Mouse (Mus musculus) myocyte (in vitro differentiated cells): ENCODE data around the gene Tesmin.

Experiments
- E2F4 ChIP-seq: IDR thresholded peaks from one replicate; pipeline ENCODE4 v1.6.1; 2011; ENCODE audit warnings: mild to moderate bottlenecking, control low read depth, moderate library complexity; ENCODE audit not compliant: insufficient read depth
- MAX ChIP-seq: IDR thresholded peaks from one replicate; pipeline ENCODE4 v1.6.1; 2011; ENCODE audit warnings: low read depth, mild to moderate bottlenecking, control low read depth
- MYOG ChIP-seq, 3 experiments: IDR thresholded peaks; one replicate each; pipeline ENCODE4 v1.6.1; 2011; ENCODE audit warnings: control low read depth in 2 of 3, low read depth in 2 of 3, mild to moderate bottlenecking in 2 of 3; ENCODE audit not compliant: insufficient read length in 2 of 3, control insufficient read depth in 1 of 3, insufficient read depth in 1 of 3
- POLR2A ChIP-seq: IDR thresholded peaks from one replicate; pipeline ENCODE4 v1.6.1; 2011; ENCODE audit warnings: low read depth, mild to moderate bottlenecking, control low read depth, moderate library complexity; ENCODE audit not compliant: insufficient read length
- SRF ChIP-seq: IDR thresholded peaks from one replicate; pipeline ENCODE4 v1.6.1; 2011; ENCODE audit warnings: low read depth; ENCODE audit not compliant: control insufficient read depth, insufficient read length
- TCF3 ChIP-seq: IDR thresholded peaks from one replicate; pipeline ENCODE4 v1.6.1; 2011; ENCODE audit warnings: low read depth, control low read depth; ENCODE audit not compliant: insufficient read length
- USF1 ChIP-seq: IDR thresholded peaks from one replicate; pipeline ENCODE4 v1.6.1; 2011; ENCODE audit warnings: low read depth, mild to moderate bottlenecking, control low read depth, moderate library complexity

GRCm38 (mm10) chr19:3389089-3389488 lies 432 bp downstream of the Tesmin start:
- TF ChIP-seq USF1 (no peak), POLR2A (no peak), E2F4 (no peak), SRF (no peak), MYOG (IDR thresholded peaks at IDR 0.05; ENCODE audit: control insufficient read depth in 1 of 3, insufficient read depth in 1 of 3, insufficient read length in 2 of 3, low read depth in 2 of 3) (no peak), TCF3 (no peak), MAX (no peak)
